Mouse (Mus musculus) small intestine, adult 2 months (tissue): ENCODE data around the gene Spsb1.

Experiments used
- CTCF ChIP-seq: fragments of 200-500 bp; IDR thresholded peaks from 2 replicates; pipeline ENCODE4 v1.5.1; 2012; ENCODE audit warnings: low read depth, mild to moderate bottlenecking, control low read depth, inconsistent platforms, low read length, moderate library complexity, mixed read lengths; ENCODE audit not compliant: insufficient replicate concordance, insufficient read length; ENCODE audit errors: extremely low read depth
- POLR2A ChIP-seq: fragments of 200-500 bp; IDR thresholded peaks from 2 replicates; pipeline ENCODE4 v1.6.1; 2012; ENCODE audit warnings: low read depth, mild to moderate bottlenecking, control low read depth, inconsistent platforms, low read length, moderate library complexity

GRCm38 (mm10) chr4:149855892-149856807, 98.7 kb downstream of the Spsb1 start:
- TF ChIP-seq CTCF (no peak), POLR2A (no peak)
